Mouse (Mus musculus) mouse embryonic stem cell (cell line): ENCODE results near the gene Nat8f4.
"Not testable (repeated sequence)": the region's sequence is repeated elsewhere in the genome, so short reads cannot be mapped to it uniquely, and the experiment has no call there.

Source experiments
- in situ Hi-C, 2 experiments: fragments of 300-500 bp; cut with MboI; formaldehyde crosslinking; loops; 1 replicate in 1 of 2; 3 replicates in 1 of 2; pipeline ENCODE4 v1.14.3; 2019 to 2020; ENCODE audit warnings: low sequenced_read_pairs in 2 of 2, low pct_unique_long_range_greater_than_20kb in 1 of 2, mixed read lengths in 1 of 2; ENCODE audit not compliant: unreplicated experiment in 1 of 2

Nat8f4 gene

GRCm38 (mm10) chr6:85909704-85910103 is 5.0 kb upstream of the Nat8f4 start:
- in situ Hi-C loops: loop anchor here in 1 of 2 experiments (10.0 kb wide), 1 partner anchor 95 kb away; no protein-coding TSS in a partner anchor

- in situ Hi-C loops: loop anchor here in 1 of 2 experiments (10.0 kb wide), 1 partner anchor 96 kb away; no protein-coding TSS in a partner anchor
These were observed 3.7 kb upstream of the Nat8f4 start for GRCm38 (mm10) chr6:85908341-85908740.

- in situ Hi-C loops: loop anchor here in 1 of 2 experiments (10.0 kb wide), 1 partner anchor 98 kb away; no protein-coding TSS in a partner anchor
These were observed 2.2 kb upstream of the Nat8f4 start for GRCm38 (mm10) chr6:85906911-85907351.

GRCm38 (mm10) chr6:85902303-85902702 is 2.4 kb downstream of the Nat8f4 start:
- in situ Hi-C loops: loop anchor here in 1 of 2 experiments (5.0 to 10.0 kb wide), 2 partner anchors 55 to 102 kb away; no protein-coding TSS in a partner anchor

- in situ Hi-C loops: not testable (repeated sequence)
These were observed 5.8 kb downstream of the Nat8f4 start for GRCm38 (mm10) chr6:85898596-85899475.

- in situ Hi-C loops: not testable (repeated sequence)
These were observed 9.5 kb downstream of the Nat8f4 start for GRCm38 (mm10) chr6:85895061-85895648.

GRCm38 (mm10) chr6:85888961-85889360 is 15.7 kb downstream of the Nat8f4 start:
- in situ Hi-C loops: no loop called here

- in situ Hi-C loops: no loop called here
These were observed 20.4 kb downstream of the Nat8f4 start for GRCm38 (mm10) chr6:85884311-85884710.

- in situ Hi-C loops: not testable (repeated sequence)
These were observed 21.4 kb downstream of the Nat8f4 start for GRCm38 (mm10) chr6:85883246-85883645.

GRCm38 (mm10) chr6:85869006-85869405 is 35.7 kb downstream of the Nat8f4 start, which contains the start of gene Nat8f2:
Gene Nat8f2, minus strand, starts transcription at chr6:85869158.
- in situ Hi-C loops: not testable (repeated sequence)

- in situ Hi-C loops: no loop called here
These were observed 36.7 kb downstream of the Nat8f4 start for GRCm38 (mm10) chr6:85867726-85868690.

GRCm38 (mm10) chr6:85866995-85867394 is 37.7 kb downstream of the Nat8f4 start:
- in situ Hi-C loops: not testable (repeated sequence)

- in situ Hi-C loops: not testable (repeated sequence)
These were observed 38.5 kb downstream of the Nat8f4 start for GRCm38 (mm10) chr6:85866166-85866565.

- in situ Hi-C loops: not testable (repeated sequence)
These were observed 39.6 kb downstream of the Nat8f4 start for GRCm38 (mm10) chr6:85864900-85865639.

GRCm38 (mm10) chr6:85863840-85864239 is 40.8 kb downstream of the Nat8f4 start:
- in situ Hi-C loops: no loop called here

- in situ Hi-C loops: no loop called here
These were observed 41.5 kb downstream of the Nat8f4 start for GRCm38 (mm10) chr6:85863136-85863535.

GRCm38 (mm10) chr6:85862565-85862964 is 42.1 kb downstream of the Nat8f4 start:
- in situ Hi-C loops: no loop called here

GRCm38 (mm10) chr6:85861247-85861646 is 43.4 kb downstream of the Nat8f4 start:
- in situ Hi-C loops: no loop called here
